Mouse (Mus musculus): ENCODE results near the gene Commd3.

DNA sequence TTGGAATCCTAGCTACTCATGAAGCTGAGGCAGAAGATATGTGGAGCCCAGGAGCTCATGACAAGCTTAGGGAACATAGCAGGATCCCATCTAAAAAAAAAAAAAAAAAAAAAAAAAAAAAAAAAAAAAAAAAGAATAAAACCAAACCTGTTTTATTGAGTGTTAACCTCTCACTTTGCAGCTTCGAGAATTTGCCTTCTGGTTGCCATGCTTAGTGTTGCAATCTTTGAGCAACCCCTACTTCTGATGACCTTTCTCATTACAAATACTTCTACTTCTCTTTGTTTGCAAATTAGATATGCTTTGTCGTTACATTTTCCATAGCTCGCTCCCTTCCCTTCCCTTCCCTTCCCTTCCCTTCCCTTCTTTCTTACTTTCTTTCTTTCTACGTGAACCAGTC lies 23.6 kb upstream of the Commd3 start:
- TF ChIP-seq CTCF (IDR thresholded peaks at IDR 0.05; ENCODE audit: low read depth, low read length) (no peak), POLR2A (IDR thresholded peaks at IDR 0.05; ENCODE audit: extremely low read depth, insufficient read depth, low read length) (no peak)
